Mouse (Mus musculus): ENCODE results near the gene Vmn1r189.
"Not testable (repeated sequence)": the region's sequence is repeated elsewhere in the genome, so short reads cannot be mapped to it uniquely, and the experiment has no call there.

DNA sequence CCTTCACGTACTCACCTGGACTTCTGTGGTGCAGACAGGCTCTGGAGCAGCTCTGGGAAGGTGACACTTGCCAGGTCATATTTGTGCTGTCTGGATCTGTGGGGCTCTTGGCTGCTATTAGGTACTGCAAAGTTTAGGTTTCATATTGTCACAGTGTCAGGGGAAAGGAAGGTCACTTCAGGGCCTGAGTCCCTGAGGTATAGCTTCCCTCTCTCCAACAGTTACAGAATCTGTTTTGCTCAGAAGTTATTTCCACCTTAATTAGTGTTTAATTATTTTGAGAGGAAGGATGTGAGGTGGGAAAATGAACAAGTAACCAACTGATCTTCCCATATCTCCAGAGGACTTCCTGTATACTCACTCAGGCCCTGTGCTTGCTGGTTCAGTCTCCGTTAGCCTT is at the start of gene Vmn1r189:
- TF ChIP-seq CTCF (IDR thresholded peaks at IDR 0.05; ENCODE audit: low read depth, low read length); POLR2A (IDR thresholded peaks at IDR 0.05; ENCODE audit: extremely low read depth, insufficient read depth, low read length): not testable (repeated sequence)
